Mouse (Mus musculus) lung, adult 18-20 months (tissue): ENCODE measurements around the gene Olfr845.

Experiments used
- DNase-seq, 2 experiments: peaks; one replicate each; pipeline ENCODE4 v3.0.0; 2022; ENCODE audit warnings: mixed read lengths in 2 of 2

Olfr845 gene

GRCm38 (mm10) chr9:19336157-19336556 lies at the start of gene Olfr845:
Olfr845 (plus strand) TSS chr9:19336457.
- DNase-seq = no peak

- DNase-seq = no peak
Measured at GRCm38 (mm10) chr9:19316047-19316446, 20.2 kb upstream of the Olfr845 start, which contains the start of gene Olfr844. Olfr844 (plus strand) TSS chr9:19316347.

GRCm38 (mm10) chr9:19363905-19364304 lies 27.6 kb downstream of the Olfr845 start, which contains the start of gene Olfr846:
Olfr846 (minus strand) TSS chr9:19364005.
- no peak for DNase-seq

GRCm38 (mm10) chr9:19378569-19378968 lies 42.3 kb downstream of the Olfr845 start, which contains the start of gene Olfr847:
Olfr847 (minus strand) TSS chr9:19378669.
- no peak for DNase-seq
